Mouse (Mus musculus) liver, embryonic 13.5 days (tissue): ENCODE measurements around the gene Dhx36. TPM values are rescaled to one million over a fixed set of nuclear protein-coding genes. Genes with fewer than 3 reads are reported as not detected.

ENCODE experiments used
- ATAC-seq: fragments of 200-750 bp; cut with Nextera tagmentation; 2 replicates; pipeline ENCODE4 v1.8.0; 2017; ENCODE audit warnings: low read depth, mild to moderate bottlenecking, moderate number of reproducible peaks, moderate library complexity
- DNase-seq: peaks from one replicate; pipeline ENCODE4 v3.0.0; 2022
- H3K27ac ChIP-seq: fragments of 300-500 bp; sonication (generic); 2 replicates; pipeline ENCODE4 v1.5.1; 2015; ENCODE audit warnings: moderate library complexity, mild to moderate bottlenecking, inconsistent platforms
- H3K27me3 ChIP-seq: fragments of 300-500 bp; sonication (generic); 2 replicates; pipeline ENCODE4 v1.6.1; 2015; ENCODE audit warnings: mild to moderate bottlenecking, inconsistent platforms
- H3K36me3 ChIP-seq: fragments of 300-500 bp; sonication (generic); 2 replicates; pipeline ENCODE4 v1.6.1; 2015; ENCODE audit warnings: mild to moderate bottlenecking, inconsistent platforms
- H3K4me1 ChIP-seq: fragments of 300-500 bp; sonication (generic); replicated peaks from 2 replicates; pipeline ENCODE4 v1.6.1; 2015; ENCODE audit warnings: inconsistent platforms
- H3K4me2 ChIP-seq: fragments of 300-500 bp; sonication (generic); 2 replicates; pipeline ENCODE4 v1.6.1; 2015; ENCODE audit warnings: inconsistent platforms, mild to moderate bottlenecking, moderate library complexity
- H3K4me3 ChIP-seq: fragments of 300-500 bp; sonication (generic); replicated peaks from 2 replicates; pipeline ENCODE4 v1.5.1; 2015; ENCODE audit warnings: mild to moderate bottlenecking, inconsistent platforms
- H3K9ac ChIP-seq: fragments of 300-500 bp; sonication (generic); 2 replicates; pipeline ENCODE4 v1.6.1; 2015; ENCODE audit warnings: mild to moderate bottlenecking, inconsistent platforms
- H3K9me3 ChIP-seq: fragments of 300-500 bp; sonication (generic); replicated peaks from 2 replicates; pipeline ENCODE4 v1.6.1; 2016; ENCODE audit warnings: inconsistent platforms
- WGBS: fragments of 180-500 bp; shearing (Covaris S2); methylation state at CpG from one replicate; pipeline ENCODE4 v1.1.7; 2015; ENCODE audit not compliant: insufficient replicate concordance; 5-methylcytosine and 5-hydroxymethylcytosine counted together
- polyA plus RNA-seq: library from polyadenylated mRNA; unstranded; fragments of >200 nt; fragmentation: Nextera tagmentation; extraction: Ambion mirVana; gene quantifications from 2 replicates; pipeline ENCODE4 v1.2.1, GENCODE M21; 2015

Gene Dhx36
- polyA plus RNA-seq, 1 experiment from 2014 or later: 12.4 TPM

GRCm38 (mm10) chr3:62418387-62419138 is 88.2 kb downstream of the Dhx36 start:
- Histone ChIP-seq H3K4me3 (no peak overlapping the region), H3K9me3 (no peaks in the 10 kb centered on the region), H3K4me2 (no peak overlapping the region), H3K4me1 (no peaks in the 10 kb centered on the region), H3K27me3 (no peaks in the 10 kb centered on the region), H3K9ac (no peak overlapping the region), H3K27ac (no peak overlapping the region), H3K36me3 (no peaks in the 10 kb centered on the region)
- WGBS: 76% methylated on average over 6 of the region's 6 CpGs
- ATAC-seq (no peak), DNase-seq (no peak)

Other genes with a start within 250 kb of the Dhx36 start
- 0.46 and 0.52 TPM in 2 replicates for gene Arhgef26, start 168.7 kb downstream of the Dhx36 start, polyA plus RNA-seq
- not detected in 2 replicates for gene Gpr149, start 98.1 kb upstream of the Dhx36 start, polyA plus RNA-seq